In the genomic region with DNA sequence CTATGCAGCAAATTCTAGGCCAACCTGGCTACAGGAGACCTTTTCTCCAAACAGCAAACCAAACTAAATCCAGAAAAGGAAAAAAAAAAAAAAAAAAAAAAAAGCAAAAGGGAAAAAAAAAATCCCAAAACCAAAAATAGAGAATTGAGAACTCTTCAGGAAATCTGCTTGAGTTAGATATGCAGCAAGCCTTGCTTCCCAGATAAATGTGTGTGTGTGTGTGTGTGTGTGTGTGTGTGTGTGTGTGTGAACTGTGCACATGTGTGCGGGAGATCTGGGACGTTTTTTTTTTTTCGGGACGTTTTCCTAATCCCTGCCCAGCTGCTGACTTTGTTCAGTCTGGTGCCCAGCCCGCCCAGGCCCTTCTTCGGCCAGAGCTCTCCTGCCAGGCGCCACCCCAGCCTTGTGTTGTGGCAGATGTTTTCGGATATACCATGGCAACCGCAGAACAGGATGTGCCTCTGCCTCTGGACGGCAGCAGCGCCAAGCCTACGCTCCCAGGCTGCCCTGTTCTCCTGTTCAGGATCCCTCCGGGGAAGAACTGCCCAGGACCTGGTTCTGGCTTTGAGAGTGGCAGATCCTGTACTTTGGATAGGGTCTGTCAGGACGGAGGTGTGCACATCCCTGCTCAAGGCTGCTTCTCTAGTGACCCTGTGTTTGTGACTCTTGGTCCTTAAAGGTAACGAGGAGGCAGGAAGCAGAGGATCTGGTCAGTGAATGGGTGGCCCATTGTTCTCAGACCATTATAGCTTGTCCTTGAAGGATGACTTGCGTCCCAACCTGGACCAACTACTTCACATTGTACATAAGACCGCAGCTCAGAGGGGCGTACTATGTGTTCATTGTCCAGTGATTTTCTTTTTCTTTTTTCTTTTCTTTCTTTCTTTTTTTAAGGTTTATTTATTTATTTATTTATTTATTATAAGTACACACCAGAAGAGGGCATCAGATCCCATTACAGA, we compare ENCODE assay signal across 8 mouse cellular contexts. TPM values are rescaled to one million over a fixed set of nuclear protein-coding genes. Genes with fewer than 3 reads are reported as not detected.
DNase-seq lines count a peak whose midpoint lies in the region; ATAC-seq and TF ChIP-seq lines count a peak whose summit lies in the region.

No protein-coding gene starts in this region.

- no peaks in the 10 kb centered on the region for H3K79me2 ChIP-seq in myocyte (ENCODE audit: control insufficient read depth, insufficient read depth)

- peak overlapping the region; percentile 53; the same call in 1 of the 2 replicates for H3K27ac ChIP-seq in liver, embryonic 16.5 days (ENCODE audit: low read length)

- no peak overlapping the region for H3K4me3 ChIP-seq in liver, embryonic 16.5 days (ENCODE audit: low read depth, low read length)
- H3K4me3 ChIP-seq in myocyte: peak overlapping the region; percentile 10

- peak overlapping the region; percentile 17; the same call in 1 of the 2 replicates for H3K4me2 ChIP-seq in liver, embryonic 16.5 days (ENCODE audit: low read depth, low read length)
- peak overlapping the region; percentile 74 for H3K4me2 ChIP-seq in myocyte (ENCODE audit: low read depth)

- no peaks in the 10 kb centered on the region for H3K36me3 ChIP-seq in liver, embryonic 16.5 days (ENCODE audit: control insufficient read depth, insufficient read depth)
- H3K36me3 ChIP-seq in myocyte (ENCODE audit: control insufficient read depth, insufficient read depth): no peaks in the 10 kb centered on the region

- ATAC-seq in common myeloid progenitor, adult 5-6 weeks (replicated peaks; ENCODE audit: low read depth, poor library complexity, severe bottlenecking): peak; percentile 93
- ATAC-seq in granulocyte monocyte progenitor cell, adult 5-6 weeks (replicated peaks; ENCODE audit: poor library complexity, severe bottlenecking): peak; percentile 98
- ATAC-seq in inflammation-experienced regulatory T-cells, adult 6 months: peak; percentile 56
- peak; percentile 43 for ATAC-seq in liver, embryonic 16.5 days (ENCODE audit: low read depth)

- no peak for TF ChIP-seq POLR2A in myocyte (IDR thresholded peaks at IDR 0.05; ENCODE audit: insufficient read length, low read depth)

- peak; percentile 24 to 39 for DNase-seq in left cerebral cortex, postnatal 25 days (ENCODE audit: low spot score in 2 of 2)
- no peak for DNase-seq in left cerebral cortex, adult 9 months (ENCODE audit: low spot score in 2 of 2)
- no peak for DNase-seq in cerebellum, postnatal 14 days

- 20% methylated on average over 18 of the region's 18 CpGs for WGBS in liver, embryonic 16.5 days (ENCODE audit: insufficient replicate concordance)

- intact Hi-C loops in left cerebral cortex, postnatal 25 days (cut with DNase I): loop anchor here (2.0 kb wide), 1 partner anchor 20 kb away; no protein-coding TSS in a partner anchor

- H3K9ac ChIP-seq in liver, embryonic 16.5 days (ENCODE audit: low read depth, low read length): 0 out of 2 replicates have a peak overlapping the region, but pooled peaks have one; percentile 5

- H3K27me3 ChIP-seq in liver, embryonic 16.5 days (ENCODE audit: control insufficient read depth, insufficient read depth, low read depth, low read length): no peaks in the 10 kb centered on the region
- no peaks in the 10 kb centered on the region for H3K27me3 ChIP-seq in myocyte (ENCODE audit: control insufficient read depth, insufficient read depth, insufficient read length)

- no peaks in the 10 kb centered on the region for H3K9me3 ChIP-seq in liver, embryonic 16.5 days (replicated peaks; ENCODE audit: control insufficient read depth, low read length)

- peaks cover 8% of the 10 kb centered on the region for H3K4me1 ChIP-seq in liver, embryonic 16.5 days (ENCODE audit: control insufficient read depth, low read depth, low read length)

- H3ac ChIP-seq in myocyte (ENCODE audit: control insufficient read depth, insufficient read length): no peak overlapping the region

TF ChIP-seq in myocyte, 11 proteins besides CTCF, POLR2A, EP300 and RAD21:
- TF ChIP-seq MYOD1 (IDR thresholded peaks at IDR 0.05; ENCODE audit: control insufficient read depth in 1 of 3, insufficient read length in 2 of 3, low read depth in 2 of 3): peak in 2 of 3 experiments; percentile 56 to 71
- no peak for TF ChIP-seq USF1 (IDR thresholded peaks at IDR 0.05; ENCODE audit: low read depth)
- peak in 1 of 3 experiments; percentile 38 for TF ChIP-seq MYOG (IDR thresholded peaks at IDR 0.05; ENCODE audit: control insufficient read depth in 1 of 3, insufficient read depth in 1 of 3, insufficient read length in 2 of 3, low read depth in 2 of 3)
- no peak for TF ChIP-seq CEBPB (IDR thresholded peaks at IDR 0.05; ENCODE audit: insufficient read depth, poor library complexity, severe bottlenecking)
- no peak for TF ChIP-seq MAX (IDR thresholded peaks at IDR 0.05; ENCODE audit: low read depth)
- no peak for TF ChIP-seq REST (IDR thresholded peaks at IDR 0.05; ENCODE audit: insufficient read depth, insufficient read length)
- no peak for TF ChIP-seq TCF12 (IDR thresholded peaks at IDR 0.05; ENCODE audit: insufficient read depth, poor library complexity, severe bottlenecking)
- TF ChIP-seq E2F4 (IDR thresholded peaks at IDR 0.05; ENCODE audit: insufficient read depth): no peak
- TF ChIP-seq POLR2AphosphoS2 (IDR thresholded peaks at IDR 0.05; ENCODE audit: insufficient read length, low read depth): no peak

RNA-seq across cellular contexts. Expression of a gene that starts 22.4 kb away (rescaled TPM):
- total RNA-seq in left cerebral cortex, postnatal 25 days (2021): 10 to 100 TPM; 76.1 to 77.5 TPM
- total RNA-seq in common myeloid progenitor, adult 5-6 weeks (2017): 92.4 and 106 TPM in 2 replicates
- 55.8 and 64.9 TPM in 2 replicates for total RNA-seq in granulocyte monocyte progenitor cell, adult 5-6 weeks (2014; fragmentation: Nextera tagmentation)
- 80.5 and 102 TPM in 2 replicates for total RNA-seq in granulocyte monocyte progenitor cell, adult 5-6 weeks (2017)
- polyA plus RNA-seq in inflammation-experienced regulatory T-cells, adult 6 months (2017; shearing (Covaris generic)): 10 to 100 TPM; 46.6 to 88.2 (median 57.2) TPM
- polyA plus RNA-seq in liver, embryonic 16.5 days (2015; fragmentation: Nextera tagmentation; extraction: Ambion mirVana): 40.8 and 40.9 TPM in 2 replicates
- polyA plus RNA-seq in myocyte (2012; fragmentation: generic; extraction: Trizol): 58.9 TPM

Comparison
In these comparisons a context has a peak if more than half of its experiments do, and no peak if none do; other contexts are left out.
1. DNase-seq: peak in left cerebral cortex, postnatal 25 days (2 of 2); none in left cerebral cortex, adult 9 months (0 of 2) and cerebellum, postnatal 14 days (0 of 2).
2. ATAC-seq: peak in every context shown above with its lines; median percentile 98 in granulocyte monocyte progenitor cell, adult 5-6 weeks; 93 in common myeloid progenitor, adult 5-6 weeks; 56 in inflammation-experienced regulatory T-cells, adult 6 months; 43 in liver, embryonic 16.5 days.